Mouse (Mus musculus): ENCODE data around the gene Nr1h5. TPM values are rescaled to one million over a fixed set of nuclear protein-coding genes. Genes with fewer than 3 reads are reported as not detected.

The Nr1h5 gene
- total and polyA plus RNA-seq, 2 experiments from 2014 or later = 0.04 TPM; not detected in 1

DNA sequence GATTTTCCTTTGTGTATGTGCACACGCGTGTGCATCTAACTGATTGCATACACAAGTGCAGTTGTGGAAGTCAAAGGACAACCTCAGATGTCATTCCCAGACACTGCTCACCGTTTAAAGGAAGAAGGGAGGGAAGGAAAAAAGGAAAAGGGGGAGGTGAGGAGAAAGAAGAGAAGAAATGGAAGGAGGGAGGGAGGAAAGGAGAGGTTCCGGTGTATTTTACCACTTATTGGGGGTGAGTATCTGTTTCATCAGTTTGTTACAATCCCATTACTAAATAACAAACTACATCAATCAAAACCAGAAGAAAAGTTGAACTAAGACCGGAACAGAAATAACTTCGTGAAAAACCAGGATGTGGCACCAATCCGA is 31.3 kb upstream of the Nr1h5 start:
- 43% methylated on average over 7 of the region's 7 CpGs for WGBS
- no peak for TF ChIP-seq CTCF (IDR thresholded peaks at IDR 0.05; ENCODE audit: low read depth)
- TF ChIP-seq EP300 (IDR thresholded peaks at IDR 0.05; ENCODE audit: low read depth) = no peak
- H3K4me3 ChIP-seq (ENCODE audit: low read depth, low read length) = peak overlapping the region; percentile 90
- no peaks in the 10 kb centered on the region for H3K9me3 ChIP-seq (replicated peaks; ENCODE audit: control insufficient read depth, low read length)
- H3K4me1 ChIP-seq (ENCODE audit: control insufficient read depth, insufficient read depth) = peaks cover 13% of the 10 kb centered on the region
- ATAC-seq (ENCODE audit: insufficient read depth, low read depth) (no peak), DNase-seq (ENCODE audit: low spot score) (no peak)
- peak overlapping the region; percentile 98 for H3K27ac ChIP-seq (ENCODE audit: low read depth)
- peaks cover 21% of the 10 kb centered on the region for H3K36me3 ChIP-seq (replicated peaks; ENCODE audit: control insufficient read depth, insufficient read depth, low read length)
- no peaks in the 10 kb centered on the region for H3K27me3 ChIP-seq (ENCODE audit: control insufficient read depth, insufficient read depth, low read length)
- H3K9ac ChIP-seq (replicated peaks; ENCODE audit: low read depth, low read length) = peak overlapping the region; percentile 84
- H3K4me2 ChIP-seq (ENCODE audit: low read depth, low read length) = peak overlapping the region; percentile 76

DNA sequence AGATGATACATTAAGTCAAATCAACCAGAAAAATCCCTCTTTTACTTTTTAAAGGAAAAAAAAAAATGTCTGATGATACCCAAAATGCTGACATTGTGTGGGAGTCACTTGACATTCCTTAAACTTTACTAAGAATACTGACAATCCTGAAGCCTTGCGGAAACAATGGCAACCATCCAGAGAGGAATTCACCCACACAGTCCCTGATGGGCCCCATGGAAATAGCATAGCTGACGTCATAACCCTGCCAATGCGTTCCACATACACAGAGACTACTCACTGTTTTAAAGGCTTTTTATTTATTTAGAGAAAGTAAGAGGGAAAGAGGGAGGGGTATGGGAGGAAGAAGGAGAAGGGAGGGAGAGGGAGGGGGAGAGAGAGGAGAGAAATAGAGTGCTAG is 29.0 kb upstream of the Nr1h5 start:
- 15% methylated on average over 3 of the region's 3 CpGs for WGBS

GRCm38 (mm10) chr3:102991041-102991440 is 27.1 kb upstream of the Nr1h5 start:
- Histone ChIP-seq H3K27ac (ENCODE audit: low read depth) (no peak overlapping the region), H3K4me1 (ENCODE audit: control insufficient read depth, insufficient read depth) (peaks cover 5% of the 10 kb centered on the region), H3K4me2 (ENCODE audit: low read depth, low read length) (no peak overlapping the region), H3K9ac (replicated peaks; ENCODE audit: low read depth, low read length) (no peak overlapping the region), H3K27me3 (ENCODE audit: control insufficient read depth, insufficient read depth, low read length) (no peaks in the 10 kb centered on the region), H3K4me3 (ENCODE audit: low read depth, low read length) (no peak overlapping the region), H3K36me3 (replicated peaks; ENCODE audit: control insufficient read depth, insufficient read depth, low read length) (no peaks in the 10 kb centered on the region), H3K9me3 (replicated peaks; ENCODE audit: control insufficient read depth, low read length) (no peaks in the 10 kb centered on the region)
- TF ChIP-seq CTCF (IDR thresholded peaks at IDR 0.05; ENCODE audit: low read depth) (no peak), EP300 (IDR thresholded peaks at IDR 0.05; ENCODE audit: low read depth) (no peak)
- 76% methylated on average over 8 of the region's 8 CpGs for WGBS
- DNase-seq (ENCODE audit: low spot score) (no peak), ATAC-seq (ENCODE audit: insufficient read depth, low read depth) (no peak)

More for the DNA sequence above, 29.0 kb upstream of the Nr1h5 start:
- no peaks in the 10 kb centered on the region for H3K36me3 ChIP-seq (replicated peaks; ENCODE audit: control insufficient read depth, insufficient read depth, low read length)
- ATAC-seq (ENCODE audit: insufficient read depth, low read depth) (no peak), DNase-seq (ENCODE audit: low spot score) (peak; percentile 36)
- TF ChIP-seq CTCF (IDR thresholded peaks at IDR 0.05; ENCODE audit: low read depth) = no peak
- TF ChIP-seq EP300 (IDR thresholded peaks at IDR 0.05; ENCODE audit: low read depth) = no peak
- H3K27me3 ChIP-seq (ENCODE audit: control insufficient read depth, insufficient read depth, low read length) = no peaks in the 10 kb centered on the region
- H3K4me3 ChIP-seq (ENCODE audit: low read depth, low read length) = no peak overlapping the region
- peaks cover 13% of the 10 kb centered on the region for H3K4me1 ChIP-seq (ENCODE audit: control insufficient read depth, insufficient read depth)
- no peak overlapping the region for H3K27ac ChIP-seq (ENCODE audit: low read depth)
- no peak overlapping the region for H3K4me2 ChIP-seq (ENCODE audit: low read depth, low read length)
- H3K9ac ChIP-seq (replicated peaks; ENCODE audit: low read depth, low read length) = no peak overlapping the region
- H3K9me3 ChIP-seq (replicated peaks; ENCODE audit: control insufficient read depth, low read length) = no peaks in the 10 kb centered on the region

DNA sequence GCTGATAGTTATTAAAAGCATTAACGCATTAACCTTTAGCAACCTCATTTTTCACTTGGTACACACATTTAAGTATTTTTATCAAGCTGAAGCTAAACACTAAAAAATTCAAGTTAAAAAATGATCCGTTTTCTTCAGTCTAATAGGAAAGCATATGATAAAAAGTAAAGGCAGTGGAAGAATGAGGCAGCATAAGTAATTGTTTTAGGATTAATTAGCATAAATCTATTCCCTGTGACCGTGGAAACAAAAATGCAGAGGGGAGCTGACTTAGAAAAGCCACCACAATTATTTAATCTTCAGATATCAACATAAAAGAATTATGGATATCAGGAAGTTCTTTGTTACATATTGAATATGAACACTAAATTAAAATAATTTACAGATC is 16.4 kb upstream of the Nr1h5 start:
- no peaks in the 10 kb centered on the region for H3K36me3 ChIP-seq (replicated peaks; ENCODE audit: control insufficient read depth, insufficient read depth, low read length)
- no peaks in the 10 kb centered on the region for H3K27me3 ChIP-seq (ENCODE audit: control insufficient read depth, insufficient read depth, low read length)
- no peak for TF ChIP-seq EP300 (IDR thresholded peaks at IDR 0.05; ENCODE audit: low read depth)
- no peak for TF ChIP-seq CTCF (IDR thresholded peaks at IDR 0.05; ENCODE audit: low read depth)
- no peak for ATAC-seq (ENCODE audit: insufficient read depth, low read depth)
- H3K4me1 ChIP-seq (ENCODE audit: control insufficient read depth, insufficient read depth) = no peaks in the 10 kb centered on the region
- H3K4me2 ChIP-seq (ENCODE audit: low read depth, low read length) = no peak overlapping the region
- WGBS = 56% methylated on average over 3 of the region's 3 CpGs
- no peak for DNase-seq (ENCODE audit: low spot score)
- no peak overlapping the region for H3K4me3 ChIP-seq (ENCODE audit: low read depth, low read length)
- H3K9ac ChIP-seq (replicated peaks; ENCODE audit: low read depth, low read length) = no peak overlapping the region
- H3K27ac ChIP-seq (ENCODE audit: low read depth) = no peak overlapping the region
- H3K9me3 ChIP-seq (replicated peaks; ENCODE audit: control insufficient read depth, low read length) = no peaks in the 10 kb centered on the region

DNA sequence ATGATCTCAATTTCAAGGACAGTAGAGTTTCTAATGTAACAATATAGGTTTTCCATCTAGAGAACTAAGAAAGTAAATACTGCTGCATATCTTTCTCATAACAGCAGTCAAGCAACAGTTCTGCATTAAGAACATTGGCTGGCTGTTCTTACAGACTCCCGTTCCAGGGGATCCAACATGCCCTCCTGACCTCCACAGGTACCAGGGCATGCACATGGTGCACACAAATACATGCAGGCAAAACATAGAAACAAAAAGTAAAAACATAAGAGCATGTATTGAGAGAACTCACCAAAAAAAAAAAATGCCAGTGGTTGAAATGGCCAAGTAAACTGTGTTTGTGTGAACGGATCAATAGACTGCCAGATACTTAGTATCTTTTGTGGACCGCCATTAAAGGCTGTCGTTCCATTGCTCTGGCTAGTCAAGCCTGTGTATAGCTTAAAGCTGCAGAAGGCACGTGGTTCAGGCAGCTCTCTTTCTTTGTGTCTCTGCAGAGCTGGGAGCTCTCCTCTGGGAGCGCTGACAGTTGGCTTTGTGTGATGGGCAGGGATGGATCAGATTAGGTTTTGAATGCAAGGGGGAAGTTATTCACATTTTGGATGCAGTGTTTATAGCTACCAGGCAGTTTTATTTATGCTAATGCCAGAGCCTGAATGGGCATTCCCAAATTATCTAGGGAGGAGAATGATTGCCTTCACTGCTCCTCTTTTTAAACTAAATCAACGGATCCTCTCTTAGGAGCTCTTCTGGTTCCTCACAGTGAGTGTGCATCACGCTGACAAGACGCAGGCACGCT is 15.8 kb upstream of the Nr1h5 start:
- Histone ChIP-seq H3K9me3 (replicated peaks; ENCODE audit: control insufficient read depth, low read length) (no peaks in the 10 kb centered on the region), H3K9ac (replicated peaks; ENCODE audit: low read depth, low read length) (no peak overlapping the region), H3K4me2 (ENCODE audit: low read depth, low read length) (no peak overlapping the region), H3K4me1 (ENCODE audit: control insufficient read depth, insufficient read depth) (no peaks in the 10 kb centered on the region), H3K27ac (ENCODE audit: low read depth) (no peak overlapping the region), H3K36me3 (replicated peaks; ENCODE audit: control insufficient read depth, insufficient read depth, low read length) (no peaks in the 10 kb centered on the region), H3K27me3 (ENCODE audit: control insufficient read depth, insufficient read depth, low read length) (no peaks in the 10 kb centered on the region), H3K4me3 (ENCODE audit: low read depth, low read length) (no peak overlapping the region)
- 30% methylated on average over 10 of the region's 10 CpGs for WGBS
- ATAC-seq (ENCODE audit: insufficient read depth, low read depth) (no peak), DNase-seq (ENCODE audit: low spot score) (peak; percentile 17)
- TF ChIP-seq EP300 (IDR thresholded peaks at IDR 0.05; ENCODE audit: low read depth) (no peak), CTCF (IDR thresholded peaks at IDR 0.05; ENCODE audit: low read depth) (no peak)

DNA sequence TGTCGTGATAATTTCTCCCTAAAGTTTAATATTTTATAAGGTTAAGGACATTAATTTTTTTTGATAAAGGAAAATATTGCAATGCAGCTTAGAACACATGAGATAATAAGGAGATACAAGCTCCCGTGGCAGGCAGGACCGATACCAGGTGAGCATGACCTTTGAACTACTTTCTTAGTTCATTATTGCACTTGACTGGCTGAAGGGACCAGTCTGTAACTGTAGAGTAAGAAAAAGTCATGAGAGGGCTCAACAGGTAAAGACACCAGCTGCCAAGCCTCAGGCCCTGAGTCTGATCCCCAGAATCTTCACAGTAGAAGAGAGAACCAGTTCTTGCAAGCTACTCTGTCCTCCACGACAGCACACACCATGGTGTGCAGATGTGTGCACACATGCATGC is 13.0 kb upstream of the Nr1h5 start:
- no peak overlapping the region for H3K27ac ChIP-seq (ENCODE audit: low read depth)
- no peaks in the 10 kb centered on the region for H3K4me1 ChIP-seq (ENCODE audit: control insufficient read depth, insufficient read depth)
- no peaks in the 10 kb centered on the region for H3K36me3 ChIP-seq (replicated peaks; ENCODE audit: control insufficient read depth, insufficient read depth, low read length)
- no peaks in the 10 kb centered on the region for H3K27me3 ChIP-seq (ENCODE audit: control insufficient read depth, insufficient read depth, low read length)
- H3K4me2 ChIP-seq (ENCODE audit: low read depth, low read length) = no peak overlapping the region
- ATAC-seq (ENCODE audit: insufficient read depth, low read depth) (no peak), DNase-seq (ENCODE audit: low spot score) (no peak)
- no peak overlapping the region for H3K4me3 ChIP-seq (ENCODE audit: low read depth, low read length)
- H3K9ac ChIP-seq (replicated peaks; ENCODE audit: low read depth, low read length) = no peak overlapping the region
- H3K9me3 ChIP-seq (replicated peaks; ENCODE audit: control insufficient read depth, low read length) = no peaks in the 10 kb centered on the region
- 75% methylated on average over 4 of the region's 4 CpGs for WGBS
- no peak for TF ChIP-seq CTCF (IDR thresholded peaks at IDR 0.05; ENCODE audit: low read depth)
- no peak for TF ChIP-seq EP300 (IDR thresholded peaks at IDR 0.05; ENCODE audit: low read depth)

All from heart, postnatal 0 days (tissue).